Mouse (Mus musculus): ENCODE measurements at regions not wholly inside any gene's neighbourhood (a gene's known extent, or its start where the extent isn't known, plus 50 kb on each side); places are given as distances from the start of the nearest gene placed in this dataset.

GRCm38 (mm10) chr14:60495441-60495840 lies 122.4 kb downstream of the Amer2 start:
- no peak for DNase-seq (ENCODE audit: low spot score)
- H3K4me3 ChIP-seq (ENCODE audit: low read depth, low read length) = no peak overlapping the region
- WGBS = 82% methylated on average over 5 of the region's 5 CpGs
- TF ChIP-seq EP300 (IDR thresholded peaks at IDR 0.05) = no peak
- TF ChIP-seq CTCF (IDR thresholded peaks at IDR 0.05) = no peak
- ATAC-seq = no peak
- H3K9me3 ChIP-seq (ENCODE audit: low read length) = no peaks in the 10 kb centered on the region
- H3K27me3 ChIP-seq (replicated peaks; ENCODE audit: insufficient read depth, low read length) = no peaks in the 10 kb centered on the region
- no peak overlapping the region for H3K4me2 ChIP-seq (replicated peaks; ENCODE audit: low read depth, low read length)
- no peak overlapping the region for H3K9ac ChIP-seq (replicated peaks; ENCODE audit: low read depth)
- no peaks in the 10 kb centered on the region for H3K4me1 ChIP-seq (ENCODE audit: insufficient read depth, low read depth, low read length)
- H3K27ac ChIP-seq (ENCODE audit: low read length) = no peak overlapping the region
- no peaks in the 10 kb centered on the region for H3K36me3 ChIP-seq (ENCODE audit: insufficient read depth, low read length)

DNA sequence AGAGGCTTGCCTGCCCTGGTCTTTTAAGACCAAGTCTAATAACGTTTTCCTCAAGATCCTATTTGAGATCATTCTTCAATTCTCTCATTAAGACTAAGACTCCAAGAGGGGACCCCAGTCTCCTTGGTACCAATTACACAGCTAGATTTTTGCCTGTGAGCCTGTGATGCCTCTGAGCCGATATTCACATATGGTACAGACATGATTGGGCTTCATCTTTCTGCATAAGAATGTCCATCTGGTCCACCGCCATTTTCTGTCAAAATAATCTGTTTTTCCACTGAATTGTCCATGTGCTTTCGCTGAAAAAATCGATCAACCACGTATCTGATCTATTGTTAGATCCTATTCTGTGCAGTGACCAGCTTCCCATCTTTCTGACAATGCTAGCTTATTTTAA lies 129.5 kb downstream of the Amer2 start:
- ATAC-seq (no peak), DNase-seq (ENCODE audit: low spot score) (no peak)
- TF ChIP-seq CTCF (IDR thresholded peaks at IDR 0.05) = no peak
- no peak for TF ChIP-seq EP300 (IDR thresholded peaks at IDR 0.05)
- Histone ChIP-seq H3K4me3 (ENCODE audit: low read depth, low read length) (no peak overlapping the region), H3K4me1 (ENCODE audit: insufficient read depth, low read depth, low read length) (no peaks in the 10 kb centered on the region), H3K27me3 (replicated peaks; ENCODE audit: insufficient read depth, low read length) (no peaks in the 10 kb centered on the region), H3K27ac (ENCODE audit: low read length) (no peak overlapping the region), H3K36me3 (ENCODE audit: insufficient read depth, low read length) (no peaks in the 10 kb centered on the region), H3K9ac (replicated peaks; ENCODE audit: low read depth) (no peak overlapping the region), H3K4me2 (replicated peaks; ENCODE audit: low read depth, low read length) (no peak overlapping the region), H3K9me3 (ENCODE audit: low read length) (no peaks in the 10 kb centered on the region)
- WGBS = 86% methylated on average over 6 of the region's 6 CpGs

GRCm38 (mm10) chr14:60505066-60505465 lies 128.7 kb upstream of the Spata13 start:
- no peak for TF ChIP-seq EP300 (IDR thresholded peaks at IDR 0.05)
- no peak for TF ChIP-seq CTCF (IDR thresholded peaks at IDR 0.05)
- Histone ChIP-seq H3K4me1 (ENCODE audit: insufficient read depth, low read depth, low read length) (no peaks in the 10 kb centered on the region), H3K9ac (replicated peaks; ENCODE audit: low read depth) (no peak overlapping the region), H3K27ac (ENCODE audit: low read length) (no peak overlapping the region), H3K36me3 (ENCODE audit: insufficient read depth, low read length) (no peaks in the 10 kb centered on the region), H3K4me3 (ENCODE audit: low read depth, low read length) (no peak overlapping the region), H3K9me3 (ENCODE audit: low read length) (no peaks in the 10 kb centered on the region), H3K27me3 (replicated peaks; ENCODE audit: insufficient read depth, low read length) (no peaks in the 10 kb centered on the region), H3K4me2 (replicated peaks; ENCODE audit: low read depth, low read length) (no peak overlapping the region)
- no peak for DNase-seq (ENCODE audit: low spot score)
- 89% methylated on average over 6 of the region's 6 CpGs for WGBS
- ATAC-seq = no peak

GRCm38 (mm10) chr14:60506296-60506695 lies 127.5 kb upstream of the Spata13 start:
- no peak overlapping the region for H3K9ac ChIP-seq (replicated peaks; ENCODE audit: low read depth)
- no peak overlapping the region for H3K27ac ChIP-seq (ENCODE audit: low read length)
- H3K9me3 ChIP-seq (ENCODE audit: low read length) = no peaks in the 10 kb centered on the region
- no peak overlapping the region for H3K4me3 ChIP-seq (ENCODE audit: low read depth, low read length)
- no peaks in the 10 kb centered on the region for H3K36me3 ChIP-seq (ENCODE audit: insufficient read depth, low read length)
- peak; percentile 58 for TF ChIP-seq EP300 (IDR thresholded peaks at IDR 0.05)
- no peak for TF ChIP-seq CTCF (IDR thresholded peaks at IDR 0.05)
- no peaks in the 10 kb centered on the region for H3K27me3 ChIP-seq (replicated peaks; ENCODE audit: insufficient read depth, low read length)
- H3K4me2 ChIP-seq (replicated peaks; ENCODE audit: low read depth, low read length) = peak overlapping the region; percentile 22; the same call in 1 of the 2 replicates
- ATAC-seq = peak; percentile 76
- 36% methylated on average over 12 of the region's 12 CpGs for WGBS
- no peaks in the 10 kb centered on the region for H3K4me1 ChIP-seq (ENCODE audit: insufficient read depth, low read depth, low read length)
- peak; percentile 54 for DNase-seq (ENCODE audit: low spot score)

- DNase-seq (ENCODE audit: low spot score) = peak; percentile 77
- WGBS = 23% methylated on average over 8 of the region's 8 CpGs
- no peak overlapping the region for H3K27ac ChIP-seq (ENCODE audit: low read length)
- ATAC-seq = no peak
- TF ChIP-seq CTCF (IDR thresholded peaks at IDR 0.05) = peak; percentile 79
- TF ChIP-seq EP300 (IDR thresholded peaks at IDR 0.05) = no peak
- no peaks in the 10 kb centered on the region for H3K9me3 ChIP-seq (ENCODE audit: low read length)
- H3K36me3 ChIP-seq (ENCODE audit: insufficient read depth, low read length) = no peaks in the 10 kb centered on the region
- H3K9ac ChIP-seq (replicated peaks; ENCODE audit: low read depth) = no peak overlapping the region
- H3K4me3 ChIP-seq (ENCODE audit: low read depth, low read length) = no peak overlapping the region
- no peaks in the 10 kb centered on the region for H3K27me3 ChIP-seq (replicated peaks; ENCODE audit: insufficient read depth, low read length)
- no peaks in the 10 kb centered on the region; the same call in 1 of the 2 replicates for H3K4me1 ChIP-seq (ENCODE audit: insufficient read depth, low read depth, low read length)
- no peak overlapping the region for H3K4me2 ChIP-seq (replicated peaks; ENCODE audit: low read depth, low read length)
Measured at GRCm38 (mm10) chr14:60513560-60513959, 120.2 kb upstream of the Spata13 start.

DNA sequence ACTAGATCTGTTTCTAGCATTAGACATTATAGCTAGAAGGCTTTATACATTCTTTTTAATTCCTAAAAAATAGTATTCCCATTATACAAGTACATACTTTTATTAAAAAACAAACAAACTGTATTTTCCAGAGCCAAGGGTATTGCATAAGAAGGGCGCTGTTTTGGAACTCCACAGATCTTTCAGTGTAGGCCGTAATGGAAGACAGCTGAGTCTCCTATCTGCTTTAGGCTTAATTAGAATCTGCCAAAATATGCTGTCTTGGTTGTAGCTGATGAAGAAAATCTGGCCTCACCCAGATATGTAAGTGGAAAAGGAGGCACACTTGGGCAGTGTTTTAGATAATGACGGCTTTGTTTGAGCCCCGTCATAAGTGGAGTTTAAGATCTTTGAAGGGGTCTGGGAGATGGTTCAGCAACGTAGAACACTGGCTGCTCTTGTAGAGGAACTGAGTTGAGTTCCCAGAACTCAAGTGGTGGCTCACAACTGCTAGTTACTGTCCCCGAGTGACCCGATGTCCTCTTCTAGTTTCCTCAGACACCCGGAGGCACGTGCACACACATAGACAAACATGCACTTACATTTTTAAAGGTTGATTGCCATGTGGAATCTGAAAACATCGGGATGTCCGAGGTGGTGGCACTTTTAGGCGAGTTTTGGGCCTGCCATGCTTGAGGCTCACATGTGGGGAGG lies 118.6 kb upstream of the Spata13 start:
- whole genome bisulfite sequencing = 40% methylated on average over 12 of the region's 12 CpGs
- no peaks in the 10 kb centered on the region; the same call in 1 of the 2 replicates for H3K4me1 ChIP-seq (ENCODE audit: insufficient read depth, low read depth, low read length)
- no peak overlapping the region for H3K4me2 ChIP-seq (replicated peaks; ENCODE audit: low read depth, low read length)
- no peaks in the 10 kb centered on the region for H3K9me3 ChIP-seq (ENCODE audit: low read length)
- no peak overlapping the region for H3K4me3 ChIP-seq (ENCODE audit: low read depth, low read length)
- TF ChIP-seq CTCF (IDR thresholded peaks at IDR 0.05) (no peak), EP300 (IDR thresholded peaks at IDR 0.05) (peak; percentile 67)
- H3K9ac ChIP-seq (replicated peaks; ENCODE audit: low read depth) = no peak overlapping the region
- ATAC-seq (peak; percentile 82), DNase-seq (ENCODE audit: low spot score) (peak; percentile 83)
- H3K27me3 ChIP-seq (replicated peaks; ENCODE audit: insufficient read depth, low read length) = no peaks in the 10 kb centered on the region
- no peaks in the 10 kb centered on the region for H3K36me3 ChIP-seq (ENCODE audit: insufficient read depth, low read length)
- peak overlapping the region; percentile 68 for H3K27ac ChIP-seq (ENCODE audit: low read length)

Data from lung, postnatal 0 days (tissue).